Mouse (Mus musculus): ENCODE data around the gene Lrrc57. TPM values are rescaled to one million over a fixed set of nuclear protein-coding genes. Genes with fewer than 3 reads are reported as not detected.
"Not testable (repeated sequence)": the region's sequence is repeated elsewhere in the genome, so short reads cannot be mapped to it uniquely, and the experiment has no call there.

Gene Lrrc57
- polyA plus RNA-seq, 1 experiment = 8.0 TPM

GRCm38 (mm10) chr2:120592227-120592626, 17.1 kb downstream of the Lrrc57 start:
- Histone ChIP-seq H3K79me3 (ENCODE audit: low read depth) (no peaks in the 10 kb centered on the region), H3K27me3 (ENCODE audit: control insufficient read depth, insufficient read depth, insufficient read length) (no peaks in the 10 kb centered on the region), H3K79me2 (ENCODE audit: control insufficient read depth, insufficient read depth) (no peaks in the 10 kb centered on the region), H3ac (ENCODE audit: control insufficient read depth, insufficient read length, low read depth) (no peak overlapping the region), H3K36me3 (ENCODE audit: control insufficient read depth, insufficient read depth) (peaks cover 59% of the 10 kb centered on the region), H3K4me3 (ENCODE audit: insufficient read depth, poor library complexity, severe bottlenecking) (no peak overlapping the region)
- TF ChIP-seq USF1 (IDR thresholded peaks at IDR 0.05; ENCODE audit: low read depth) = no peak
- no peak for TF ChIP-seq FOSL1 (IDR thresholded peaks at IDR 0.05; ENCODE audit: insufficient read depth, low read length, poor library complexity, severe bottlenecking)
- TF ChIP-seq MYOD1 (IDR thresholded peaks at IDR 0.05; ENCODE audit: control insufficient read depth, insufficient read length, low read depth) = no peak
- no peak for TF ChIP-seq CEBPB (IDR thresholded peaks at IDR 0.05; ENCODE audit: low read depth)

- no peaks in the 10 kb centered on the region for H3K27me3 ChIP-seq (ENCODE audit: control insufficient read depth, insufficient read depth, insufficient read length)
- TF ChIP-seq MAX (IDR thresholded peaks at IDR 0.05) (no peak), FOSL1 (IDR thresholded peaks at IDR 0.05; ENCODE audit: insufficient read depth, low read length, poor library complexity, severe bottlenecking) (no peak), USF1 (IDR thresholded peaks at IDR 0.05; ENCODE audit: low read depth) (no peak), CTCF (IDR thresholded peaks at IDR 0.05; ENCODE audit: control insufficient read depth, insufficient read depth, insufficient read length) (no peak), MYOD1 (IDR thresholded peaks at IDR 0.05; ENCODE audit: control insufficient read depth, insufficient read length, low read depth) (no peak), MYOG (IDR thresholded peaks at IDR 0.05; ENCODE audit: control insufficient read depth, extremely low read depth, insufficient read length) (no peak), CEBPB (IDR thresholded peaks at IDR 0.05; ENCODE audit: low read depth) (no peak)
- H3K4me3 ChIP-seq (ENCODE audit: insufficient read depth, poor library complexity, severe bottlenecking) = no peak overlapping the region
- H3K79me3 ChIP-seq (ENCODE audit: low read depth) = peaks cover 1% of the 10 kb centered on the region
- no peaks in the 10 kb centered on the region for H3K79me2 ChIP-seq (ENCODE audit: control insufficient read depth, insufficient read depth)
- no peak overlapping the region for H3ac ChIP-seq (ENCODE audit: control insufficient read depth, insufficient read length, low read depth)
- H3K36me3 ChIP-seq (ENCODE audit: control insufficient read depth, insufficient read depth) = peaks cover 62% of the 10 kb centered on the region
These were observed 19.6 kb downstream of the Lrrc57 start for GRCm38 (mm10) chr2:120589759-120590158.

GRCm38 (mm10) chr2:120578286-120578685, 31.0 kb downstream of the Lrrc57 start:
- Histone ChIP-seq H3K4me3 (ENCODE audit: insufficient read depth, poor library complexity, severe bottlenecking) (no peak overlapping the region), H3ac (ENCODE audit: control insufficient read depth, insufficient read length, low read depth) (no peak overlapping the region), H3K36me3 (ENCODE audit: control insufficient read depth, insufficient read depth) (no peaks in the 10 kb centered on the region), H3K79me2 (ENCODE audit: control insufficient read depth, insufficient read depth) (peaks cover 97% of the 10 kb centered on the region), H3K79me3 (ENCODE audit: low read depth) (peaks cover 45% of the 10 kb centered on the region), H3K27me3 (ENCODE audit: control insufficient read depth, insufficient read depth, insufficient read length) (no peaks in the 10 kb centered on the region)
- TF ChIP-seq MYOG (IDR thresholded peaks at IDR 0.05; ENCODE audit: control insufficient read depth, extremely low read depth, insufficient read length) = no peak

GRCm38 (mm10) chr2:120577799-120578198, 31.5 kb downstream of the Lrrc57 start:
- H3K4me3 ChIP-seq (ENCODE audit: insufficient read depth, poor library complexity, severe bottlenecking) = no peak overlapping the region
- peaks cover 97% of the 10 kb centered on the region for H3K79me2 ChIP-seq (ENCODE audit: control insufficient read depth, insufficient read depth)
- TF ChIP-seq USF1 (IDR thresholded peaks at IDR 0.05; ENCODE audit: low read depth) (no peak), FOSL1 (IDR thresholded peaks at IDR 0.05; ENCODE audit: insufficient read depth, low read length, poor library complexity, severe bottlenecking) (no peak), MYOG (IDR thresholded peaks at IDR 0.05; ENCODE audit: control insufficient read depth, extremely low read depth, insufficient read length) (no peak), CEBPB (IDR thresholded peaks at IDR 0.05; ENCODE audit: low read depth) (no peak), CTCF (IDR thresholded peaks at IDR 0.05; ENCODE audit: control insufficient read depth, insufficient read depth, insufficient read length) (no peak), MAX (IDR thresholded peaks at IDR 0.05) (no peak), MYOD1 (IDR thresholded peaks at IDR 0.05; ENCODE audit: control insufficient read depth, insufficient read length, low read depth) (no peak)
- H3K79me3 ChIP-seq (ENCODE audit: low read depth) = peaks cover 43% of the 10 kb centered on the region
- H3K27me3 ChIP-seq (ENCODE audit: control insufficient read depth, insufficient read depth, insufficient read length) = no peaks in the 10 kb centered on the region
- H3ac ChIP-seq (ENCODE audit: control insufficient read depth, insufficient read length, low read depth) = no peak overlapping the region
- no peaks in the 10 kb centered on the region for H3K36me3 ChIP-seq (ENCODE audit: control insufficient read depth, insufficient read depth)

- no peak overlapping the region for H3K4me3 ChIP-seq (ENCODE audit: insufficient read depth, poor library complexity, severe bottlenecking)
- H3K36me3 ChIP-seq (ENCODE audit: control insufficient read depth, insufficient read depth) = peaks cover 7% of the 10 kb centered on the region
- H3K79me3 ChIP-seq (ENCODE audit: low read depth) = peaks cover 53% of the 10 kb centered on the region
- TF ChIP-seq CTCF (IDR thresholded peaks at IDR 0.05; ENCODE audit: control insufficient read depth, insufficient read depth, insufficient read length) = no peak
- TF ChIP-seq MAX (IDR thresholded peaks at IDR 0.05) = no peak
- TF ChIP-seq CEBPB (IDR thresholded peaks at IDR 0.05; ENCODE audit: low read depth) = no peak
- no peak for TF ChIP-seq MYOD1 (IDR thresholded peaks at IDR 0.05; ENCODE audit: control insufficient read depth, insufficient read length, low read depth)
- TF ChIP-seq MYOG (IDR thresholded peaks at IDR 0.05; ENCODE audit: control insufficient read depth, extremely low read depth, insufficient read length) = no peak
- TF ChIP-seq USF1 (IDR thresholded peaks at IDR 0.05; ENCODE audit: low read depth) = no peak
- no peak for TF ChIP-seq FOSL1 (IDR thresholded peaks at IDR 0.05; ENCODE audit: insufficient read depth, low read length, poor library complexity, severe bottlenecking)
- H3K79me2 ChIP-seq (ENCODE audit: control insufficient read depth, insufficient read depth) = peaks cover 97% of the 10 kb centered on the region
- no peak overlapping the region for H3ac ChIP-seq (ENCODE audit: control insufficient read depth, insufficient read length, low read depth)
- no peaks in the 10 kb centered on the region for H3K27me3 ChIP-seq (ENCODE audit: control insufficient read depth, insufficient read depth, insufficient read length)
These were observed 33.3 kb downstream of the Lrrc57 start for GRCm38 (mm10) chr2:120575978-120576377.

- Histone ChIP-seq H3K27me3 (ENCODE audit: control insufficient read depth, insufficient read depth, insufficient read length) (no peaks in the 10 kb centered on the region), H3K36me3 (ENCODE audit: control insufficient read depth, insufficient read depth) (peaks cover 10% of the 10 kb centered on the region), H3K4me3 (ENCODE audit: insufficient read depth, poor library complexity, severe bottlenecking) (no peak overlapping the region), H3K79me2 (ENCODE audit: control insufficient read depth, insufficient read depth) (peaks cover 96% of the 10 kb centered on the region), H3ac (ENCODE audit: control insufficient read depth, insufficient read length, low read depth) (no peak overlapping the region), H3K79me3 (ENCODE audit: low read depth) (peaks cover 56% of the 10 kb centered on the region)
- TF ChIP-seq FOSL1 (IDR thresholded peaks at IDR 0.05; ENCODE audit: insufficient read depth, low read length, poor library complexity, severe bottlenecking) (no peak), USF1 (IDR thresholded peaks at IDR 0.05; ENCODE audit: low read depth) (no peak), CEBPB (IDR thresholded peaks at IDR 0.05; ENCODE audit: low read depth) (no peak), MYOG (IDR thresholded peaks at IDR 0.05; ENCODE audit: control insufficient read depth, extremely low read depth, insufficient read length) (no peak), MYOD1 (IDR thresholded peaks at IDR 0.05; ENCODE audit: control insufficient read depth, insufficient read length, low read depth) (no peak), CTCF (IDR thresholded peaks at IDR 0.05; ENCODE audit: control insufficient read depth, insufficient read depth, insufficient read length) (no peak), MAX (IDR thresholded peaks at IDR 0.05) (no peak)
These were observed 34.2 kb downstream of the Lrrc57 start for GRCm38 (mm10) chr2:120575121-120575520.

GRCm38 (mm10) chr2:120572161-120572560, 37.2 kb downstream of the Lrrc57 start:
- not testable (repeated sequence) for H3K36me3 ChIP-seq (ENCODE audit: control insufficient read depth, insufficient read depth); H3K4me3 ChIP-seq (ENCODE audit: insufficient read depth, poor library complexity, severe bottlenecking); H3K27me3 ChIP-seq (ENCODE audit: control insufficient read depth, insufficient read depth, insufficient read length); H3ac ChIP-seq (ENCODE audit: control insufficient read depth, insufficient read length, low read depth)
- H3K79me2 ChIP-seq (ENCODE audit: control insufficient read depth, insufficient read depth) = peaks cover 95% of the 10 kb centered on the region
- peaks cover 63% of the 10 kb centered on the region for H3K79me3 ChIP-seq (ENCODE audit: low read depth)
